ENCODE assay signal across 8 mouse cellular contexts in genomic region chr5:92812936-92813335, GRCm38 (mm10).
A peak's percentile ranks its signal among the peaks of the same experiment; 100 is the strongest.
DNase-seq lines count a peak whose midpoint lies in the region; ATAC-seq and TF ChIP-seq lines count a peak whose summit lies in the region.

No protein-coding gene starts in this region.

- no peak overlapping the region for H3K9ac ChIP-seq in heart, postnatal 0 days (replicated peaks; ENCODE audit: low read depth, low read length)

- H3K4me2 ChIP-seq in heart, postnatal 0 days (ENCODE audit: low read depth, low read length) = peak overlapping the region; percentile 56

- peak overlapping the region; percentile 84 for H3K27ac ChIP-seq in heart, postnatal 0 days (ENCODE audit: low read depth)

- peak; percentile 54 for ATAC-seq in heart, postnatal 0 days (ENCODE audit: insufficient read depth, low read depth)

- WGBS in heart, postnatal 0 days = 13% methylated on average over 8 of the region's 8 CpGs
- WGBS in lung, adult 2 months = 27% methylated on average over 8 of the region's 8 CpGs

- H3K4me3 ChIP-seq in heart, postnatal 0 days (ENCODE audit: low read depth, low read length) = no peak overlapping the region
- no peak overlapping the region for H3K4me3 ChIP-seq in lung, adult 2 months (replicated peaks; ENCODE audit: extremely low read depth, low read depth, low read length)

- no peaks in the 10 kb centered on the region for H3K36me3 ChIP-seq in heart, postnatal 0 days (replicated peaks; ENCODE audit: control insufficient read depth, insufficient read depth, low read length)

- no peaks in the 10 kb centered on the region for H3K27me3 ChIP-seq in heart, postnatal 0 days (ENCODE audit: control insufficient read depth, insufficient read depth, low read length)

- DNase-seq in cerebellum, adult 11-12 months = peak; percentile 18
- DNase-seq in cerebellum, adult 8-10 months = no peak
- peak; percentile 88 for DNase-seq in brain, embryonic 14.5 days (ENCODE audit: low read depth)
- DNase-seq in heart, postnatal 0 days (ENCODE audit: low spot score) = peak; percentile 80
- peak; percentile 59 for DNase-seq in lung, adult 2 months
- no peak for DNase-seq in gastrocnemius, adult 8-10 months (ENCODE audit: low spot score in 2 of 2)
- no peak for DNase-seq in frontal cortex, postnatal 25 days (ENCODE audit: low spot score in 2 of 2)
- DNase-seq in urinary bladder, postnatal 4 days (ENCODE audit: low spot score in 2 of 2) = no peak

- TF ChIP-seq CTCF in brain, embryonic 14.5 days (IDR thresholded peaks at IDR 0.05; ENCODE audit: borderline replicate concordance, extremely low read depth, insufficient read depth, insufficient read length) = no peak
- no peak for TF ChIP-seq CTCF in heart, postnatal 0 days (IDR thresholded peaks at IDR 0.05; ENCODE audit: low read depth)
- TF ChIP-seq CTCF in lung, adult 2 months (IDR thresholded peaks at IDR 0.05; ENCODE audit: insufficient read depth, low read length) = no peak

- TF ChIP-seq POLR2A in brain, embryonic 14.5 days (IDR thresholded peaks at IDR 0.05; ENCODE audit: borderline replicate concordance, extremely low read depth, insufficient read depth, insufficient read length, poor library complexity, severe bottlenecking) = no peak
- no peak for TF ChIP-seq POLR2A in lung, adult 2 months (IDR thresholded peaks at IDR 0.05; ENCODE audit: borderline replicate concordance, extremely low read depth, low read depth, low read length)

- H3K4me1 ChIP-seq in heart, postnatal 0 days (ENCODE audit: control insufficient read depth, insufficient read depth) = peaks cover 34% of the 10 kb centered on the region
- H3K4me1 ChIP-seq in lung, adult 2 months (ENCODE audit: control insufficient read depth, insufficient read depth, low read length) = peaks cover 10% of the 10 kb centered on the region

- no peak for TF ChIP-seq EP300 in heart, postnatal 0 days (IDR thresholded peaks at IDR 0.05; ENCODE audit: low read depth)

- H3K9me3 ChIP-seq in heart, postnatal 0 days (replicated peaks; ENCODE audit: control insufficient read depth, low read length) = no peaks in the 10 kb centered on the region

Comparison
In these comparisons a context has a peak if more than half of its experiments do, and no peak if none do; other contexts are left out.
1. DNase-seq: peak in cerebellum, adult 11-12 months (single experiment), brain, embryonic 14.5 days (single experiment), heart, postnatal 0 days (single experiment) and lung, adult 2 months (single experiment); none in cerebellum, adult 8-10 months (single experiment), gastrocnemius, adult 8-10 months (0 of 2), frontal cortex, postnatal 25 days (0 of 2) and urinary bladder, postnatal 4 days (0 of 2).